Mouse (Mus musculus) fat pad, adult 2 months (tissue): ENCODE results near the gene Adamtsl1.

Source experiments
- DNase-seq: peaks from one replicate; pipeline ENCODE4 v3.0.0-alpha.2; 2011; ENCODE audit warnings: low read depth, low spot score; ENCODE audit errors: extremely low read depth

The Adamtsl1 gene

GRCm38 (mm10) chr4:86395636-86396035 lies 881.7 kb downstream of the Adamtsl1 start:
- no peak for DNase-seq

GRCm38 (mm10) chr4:86396672-86397288 lies 882.8 kb downstream of the Adamtsl1 start:
- no peak for DNase-seq

GRCm38 (mm10) chr4:86397470-86397869 lies 883.5 kb downstream of the Adamtsl1 start:
- DNase-seq: no peak

- DNase-seq: no peak
Observed at GRCm38 (mm10) chr4:86401116-86401515, 887.1 kb downstream of the Adamtsl1 start.

GRCm38 (mm10) chr4:86406501-86407199 lies 892.7 kb downstream of the Adamtsl1 start:
- no peak for DNase-seq

GRCm38 (mm10) chr4:86407200-86407527 lies 893.2 kb downstream of the Adamtsl1 start:
- no peak for DNase-seq

- DNase-seq: peak; percentile 16
Observed at GRCm38 (mm10) chr4:86408421-86408820, 894.4 kb downstream of the Adamtsl1 start.

GRCm38 (mm10) chr4:86410946-86411345 lies 897.0 kb downstream of the Adamtsl1 start:
- no peak for DNase-seq

GRCm38 (mm10) chr4:86413388-86413787 lies 899.4 kb downstream of the Adamtsl1 start:
- no peak for DNase-seq

GRCm38 (mm10) chr4:86416401-86417025 lies 902.5 kb downstream of the Adamtsl1 start:
- DNase-seq: no peak

GRCm38 (mm10) chr4:86422586-86422985 lies 908.6 kb downstream of the Adamtsl1 start:
- DNase-seq: no peak

GRCm38 (mm10) chr4:86425581-86425980 lies 911.6 kb downstream of the Adamtsl1 start:
- DNase-seq: no peak

- no peak for DNase-seq
Observed at GRCm38 (mm10) chr4:86426549-86426948, 912.6 kb downstream of the Adamtsl1 start.

GRCm38 (mm10) chr4:86427312-86427711 lies 913.3 kb downstream of the Adamtsl1 start:
- DNase-seq: no peak

GRCm38 (mm10) chr4:86428091-86428745 lies 914.2 kb downstream of the Adamtsl1 start:
- no peak for DNase-seq

- DNase-seq: no peak
Observed at GRCm38 (mm10) chr4:86435631-86436030, 921.7 kb downstream of the Adamtsl1 start.

GRCm38 (mm10) chr4:86436336-86436735 lies 922.4 kb downstream of the Adamtsl1 start:
- DNase-seq: no peak

GRCm38 (mm10) chr4:86450468-86450867 lies 936.5 kb downstream of the Adamtsl1 start:
- no peak for DNase-seq

- DNase-seq: no peak
Observed at GRCm38 (mm10) chr4:86464808-86465207, 950.8 kb downstream of the Adamtsl1 start.
